Mouse (Mus musculus) cortical plate, adult 2 months (tissue): ENCODE results near the gene Mtfmt. TPM values are rescaled to one million over a fixed set of nuclear protein-coding genes. Genes with fewer than 3 reads are reported as not detected.

Experiments used
- H3K27ac ChIP-seq: fragments of 200-500 bp; 2 replicates; pipeline ENCODE4 v1.5.1; 2012; ENCODE audit warnings: low read length, control low read depth, inconsistent platforms; ENCODE audit not compliant: insufficient read depth
- H3K4me1 ChIP-seq: fragments of 200-500 bp; 2 replicates; pipeline ENCODE4 v1.6.1; 2011; ENCODE audit warnings: low read length; ENCODE audit not compliant: control insufficient read depth, insufficient read depth
- H3K4me3 ChIP-seq: fragments of 200-500 bp; 2 replicates; pipeline ENCODE4 v1.5.1; 2011; ENCODE audit warnings: mild to moderate bottlenecking, low read length, control low read depth; ENCODE audit not compliant: insufficient read depth
- CTCF ChIP-seq: fragments of 200-500 bp; IDR thresholded peaks from 2 replicates; pipeline ENCODE4 v1.5.1; 2011; ENCODE audit warnings: mild to moderate bottlenecking, control low read depth, low read length; ENCODE audit not compliant: insufficient read depth; ENCODE audit errors: extremely low read depth
- POLR2A ChIP-seq: fragments of 200-500 bp; IDR thresholded peaks from 2 replicates; pipeline ENCODE4 v1.6.1; 2011; ENCODE audit warnings: mild to moderate bottlenecking, low read length, control low read depth; ENCODE audit not compliant: insufficient read depth; ENCODE audit errors: extremely low read depth
- polyA plus RNA-seq: library from polyadenylated mRNA; depleted of rRNA; stranded (reverse); fragments of >200 nt; gene quantifications from 2 replicates; pipeline ENCODE4 v1.2.3, GENCODE M21; 2012

Gene Mtfmt
- polyA plus RNA-seq, 1 experiment: 19.0 TPM

- Histone ChIP-seq H3K4me3 (no peak overlapping the region), H3K27ac (no peak overlapping the region), H3K4me1 (peaks cover 1% of the 10 kb centered on the region; the same call in 1 of the 2 replicates)
- TF ChIP-seq CTCF (no peak), POLR2A (no peak)
Measured at GRCm38 (mm10) chr9:65404331-65405183, 31.0 kb upstream of the Mtfmt start.

- no peak overlapping the region for H3K4me3 ChIP-seq
Measured at GRCm38 (mm10) chr9:65405184-65405449, 30.5 kb upstream of the Mtfmt start.

GRCm38 (mm10) chr9:65407327-65407726 lies 28.3 kb upstream of the Mtfmt start:
- TF ChIP-seq POLR2A (no peak), CTCF (no peak)
- no peak overlapping the region for H3K4me3 ChIP-seq
- no peak overlapping the region for H3K27ac ChIP-seq
- H3K4me1 ChIP-seq: peaks cover 1% of the 10 kb centered on the region; the same call in 1 of the 2 replicates

More at GRCm38 (mm10) chr9:65405184-65405449, 30.5 kb upstream of the Mtfmt start:
- TF ChIP-seq CTCF: no peak
- no peak for TF ChIP-seq POLR2A
- Histone ChIP-seq H3K4me1 (peaks cover 1% of the 10 kb centered on the region; the same call in 1 of the 2 replicates), H3K27ac (no peak overlapping the region)

GRCm38 (mm10) chr9:65407861-65408260 lies 27.7 kb upstream of the Mtfmt start:
- Histone ChIP-seq H3K4me3 (no peak overlapping the region), H3K27ac (no peak overlapping the region), H3K4me1 (peaks cover 1% of the 10 kb centered on the region; the same call in 1 of the 2 replicates)
- TF ChIP-seq POLR2A: no peak
- TF ChIP-seq CTCF: no peak

- no peak overlapping the region for H3K4me3 ChIP-seq
- TF ChIP-seq CTCF: no peak
- no peak for TF ChIP-seq POLR2A
- H3K4me1 ChIP-seq: peaks cover under 1% of the 10 kb centered on the region; the same call in 1 of the 2 replicates
- no peak overlapping the region for H3K27ac ChIP-seq
Measured at GRCm38 (mm10) chr9:65408871-65409295, 26.7 kb upstream of the Mtfmt start.

- TF ChIP-seq POLR2A (no peak), CTCF (no peak)
- no peaks in the 10 kb centered on the region for H3K4me1 ChIP-seq
- H3K4me3 ChIP-seq: no peak overlapping the region
- H3K27ac ChIP-seq: no peak overlapping the region
Measured at GRCm38 (mm10) chr9:65410378-65410777, 25.2 kb upstream of the Mtfmt start.

GRCm38 (mm10) chr9:65411326-65411725 lies 24.3 kb upstream of the Mtfmt start:
- Histone ChIP-seq H3K27ac (peak overlapping the region; percentile 15; the same call in 1 of the 2 replicates), H3K4me1 (no peaks in the 10 kb centered on the region), H3K4me3 (no peak overlapping the region)
- TF ChIP-seq CTCF (no peak), POLR2A (no peak)

GRCm38 (mm10) chr9:65417738-65418137 lies 17.8 kb upstream of the Mtfmt start:
- TF ChIP-seq CTCF (peak; percentile 25), POLR2A (no peak)
- H3K4me1 ChIP-seq: no peaks in the 10 kb centered on the region
- H3K27ac ChIP-seq: no peak overlapping the region
- no peak overlapping the region for H3K4me3 ChIP-seq

- Histone ChIP-seq H3K27ac (no peak overlapping the region), H3K4me1 (no peaks in the 10 kb centered on the region), H3K4me3 (no peak overlapping the region)
- TF ChIP-seq POLR2A (no peak), CTCF (0 out of 2 replicates have a peak, but pooled peaks have one; percentile 2)
Measured at GRCm38 (mm10) chr9:65419633-65420032, 15.9 kb upstream of the Mtfmt start.

GRCm38 (mm10) chr9:65422760-65423501 lies 12.7 kb upstream of the Mtfmt start, which contains the start of gene Slc51b:
Gene Slc51b, minus strand, starts transcription at chr9:65422955.
- TF ChIP-seq POLR2A: no peak
- TF ChIP-seq CTCF: no peak
- H3K4me1 ChIP-seq: no peaks in the 10 kb centered on the region
- H3K4me3 ChIP-seq: no peak within 1 kb of the TSS
- H3K27ac ChIP-seq: no peak within 1 kb of the TSS
